Mouse (Mus musculus) CH12.LX (cell line): ENCODE measurements around the gene Prkca. TPM values are rescaled to one million over a fixed set of nuclear protein-coding genes. Genes with fewer than 3 reads are reported as not detected.

Source experiments
- DNase-seq: peaks from one replicate; pipeline ENCODE4 v3.0.0-alpha.2; 2013; ENCODE audit errors: extremely low read depth
- H3K27ac ChIP-seq: 2 replicates; pipeline ENCODE4 v1.5.1; 2012; ENCODE audit warnings: low read depth, mild to moderate bottlenecking, control low read depth, moderate library complexity; ENCODE audit not compliant: insufficient read depth
- H3K27me3 ChIP-seq: replicated peaks from 2 replicates; pipeline ENCODE3; 2012; ENCODE audit warnings: inconsistent platforms
- H3K36me3 ChIP-seq, 2 experiments: replicated peaks in 1 of 2; 2 replicates each; pipeline versions ENCODE3 to v1.6.1; 2012; ENCODE audit warnings: inconsistent platforms in 1 of 2, low read length in 1 of 2, mild to moderate bottlenecking in 1 of 2, mixed read lengths in 1 of 2, moderate library complexity in 1 of 2; ENCODE audit not compliant: control insufficient read depth in 1 of 2, insufficient read depth in 1 of 2
- H3K4me1 ChIP-seq, 2 experiments: 2 replicates each; pipeline ENCODE4 v1.6.1; 2012; ENCODE audit warnings: inconsistent platforms in 1 of 2, moderate library complexity in 1 of 2; ENCODE audit not compliant: insufficient read depth in 2 of 2, control insufficient read depth in 1 of 2
- H3K4me2 ChIP-seq: 2 replicates; pipeline ENCODE4 v1.6.1; 2012; ENCODE audit warnings: low read depth, mild to moderate bottlenecking, control low read depth; ENCODE audit not compliant: poor library complexity, insufficient read depth, severe bottlenecking
- H3K4me3 ChIP-seq, 3 experiments: fragments of 150-350 bp in 1 of 3; sonication (generic) in 1 of 3; replicated peaks in 1 of 3; 2 replicates each; pipeline versions ENCODE3 to v1.5.1; 2011 to 2012; ENCODE audit warnings: low read depth in 2 of 3, low read length in 2 of 3, mild to moderate bottlenecking in 2 of 3, moderate library complexity in 2 of 3, control low read depth in 1 of 3, improper control_type of control experiment in 1 of 3, inconsistent platforms in 1 of 3, mixed read lengths in 1 of 3; ENCODE audit not compliant: poor library complexity in 1 of 3
- H3K79me2 ChIP-seq: replicated peaks from 2 replicates; pipeline ENCODE4 v1.6.1; 2012; ENCODE audit warnings: mild to moderate bottlenecking, moderate library complexity; ENCODE audit not compliant: control insufficient read depth, poor library complexity, insufficient read depth, severe bottlenecking; ENCODE audit errors: extremely low read depth
- H3K9ac ChIP-seq: 2 replicates; pipeline ENCODE4 v1.6.1; 2012; ENCODE audit warnings: low read depth, mild to moderate bottlenecking, control low read depth, moderate library complexity; ENCODE audit not compliant: insufficient read depth
- H3K9me3 ChIP-seq: replicated peaks from 2 replicates; pipeline ENCODE3; 2012; ENCODE audit warnings: low read length, inconsistent platforms, mixed read lengths
- BHLHE40 ChIP-seq: IDR thresholded peaks from 2 replicates; pipeline ENCODE4 v1.6.1; 2011; ENCODE audit warnings: mild to moderate bottlenecking, low read depth, low read length, improper control_type of control experiment
- CHD2 ChIP-seq: IDR thresholded peaks from 2 replicates; pipeline ENCODE4 v1.6.1; 2011; ENCODE audit warnings: low read length, improper control_type of control experiment
- ELF1 ChIP-seq: IDR thresholded peaks from 2 replicates; pipeline ENCODE4 v1.6.1; 2014; ENCODE audit warnings: low read depth, mild to moderate bottlenecking, inconsistent platforms, low read length, improper control_type of control experiment
- ETS1 ChIP-seq: conservative IDR thresholded peaks from 2 replicates; pipeline ENCODE4 v1.6.1; 2012; ENCODE audit warnings: low read depth, mild to moderate bottlenecking, inconsistent platforms, low read length, improper control_type of control experiment, moderate library complexity
- MAFK ChIP-seq: IDR thresholded peaks from 2 replicates; pipeline ENCODE4 v1.6.1; 2011; ENCODE audit warnings: low read length, improper control_type of control experiment; ENCODE audit not compliant: insufficient replicate concordance
- MAX ChIP-seq: IDR thresholded peaks from 2 replicates; pipeline ENCODE4 v1.6.1; 2011; ENCODE audit warnings: low read length, improper control_type of control experiment
- MEF2A ChIP-seq: IDR thresholded peaks from 2 replicates; pipeline ENCODE4 v1.6.1; 2014; ENCODE audit warnings: low read depth, mild to moderate bottlenecking, inconsistent platforms, low read length, improper control_type of control experiment, borderline replicate concordance
- NRF1 ChIP-seq: IDR thresholded peaks from 2 replicates; pipeline ENCODE4 v1.6.1; 2014; ENCODE audit warnings: low read depth, mild to moderate bottlenecking, inconsistent platforms, low read length, improper control_type of control experiment, moderate library complexity
- PAX5 ChIP-seq: IDR thresholded peaks from 2 replicates; pipeline ENCODE4 v1.6.1; 2012; ENCODE audit warnings: low read length, inconsistent platforms, mixed read lengths
- POLR2AphosphoS2 ChIP-seq: IDR thresholded peaks from 2 replicates; pipeline ENCODE4 v1.6.1; 2011; ENCODE audit warnings: low read depth, low read length, improper control_type of control experiment
- SMC3 ChIP-seq: IDR thresholded peaks from 2 replicates; pipeline ENCODE4 v1.6.1; 2011; ENCODE audit warnings: low read depth, low read length, improper control_type of control experiment
- TBP ChIP-seq: conservative IDR thresholded peaks from 2 replicates; pipeline ENCODE4 v1.6.1; 2011; ENCODE audit warnings: low read depth, low read length, improper control_type of control experiment
- TCF12 ChIP-seq: IDR thresholded peaks from 2 replicates; pipeline ENCODE4 v1.6.1; 2014; ENCODE audit warnings: low read depth, mild to moderate bottlenecking, inconsistent platforms, low read length, improper control_type of control experiment
- ZKSCAN1 ChIP-seq: IDR thresholded peaks from 2 replicates; pipeline ENCODE4 v1.6.1; 2012; ENCODE audit warnings: low read depth, inconsistent platforms, low read length, improper control_type of control experiment, borderline replicate concordance
- ZMIZ1 ChIP-seq: IDR thresholded peaks from 2 replicates; pipeline ENCODE4 v1.6.1; 2012; ENCODE audit warnings: low read depth, mild to moderate bottlenecking, inconsistent platforms, low read length, improper control_type of control experiment
- ZNF384 ChIP-seq: IDR thresholded peaks from 2 replicates; pipeline ENCODE4 v1.6.1; 2012; ENCODE audit warnings: low read depth, low read length, improper control_type of control experiment, inconsistent platforms
- dilution Hi-C: fragments of 300-500 bp; cut with MboI; formaldehyde crosslinking; loops from 2 replicates; pipeline ENCODE4 v1.14.3; 2020; ENCODE audit warnings: low sequenced_read_pairs; ENCODE audit not compliant: extremely low pct_unique_long_range_greater_than_20kb, extremely low pct_ligation_motif_present
- in situ Hi-C: fragments of 300-500 bp; cut with MboI; formaldehyde crosslinking; loops from 3 replicates; pipeline ENCODE4 v1.14.3; 2019; ENCODE audit warnings: low sequenced_read_pairs, low pct_ligation_motif_present, low pct_unique_long_range_greater_than_20kb, mixed read lengths
- polyA plus RNA-seq: library from polyadenylated mRNA; unstranded; fragments of >175 nt; gene quantifications from 2 replicates; pipeline ENCODE4 v1.2.1, GENCODE M21; 2012; ENCODE audit warnings: low read depth; ENCODE audit not compliant: insufficient read length
- total RNA-seq, 2 experiments: library from RNA; depleted of rRNA; stranded (reverse); fragments of 300-350 nt in 1 of 2; fragments of >200 nt in 1 of 2; gene quantifications; 2 replicates each; pipeline ENCODE4 v1.2.3; 2012 to 2014

The Prkca gene
- total and polyA plus RNA-seq, 3 experiments, result 40.0 to 107 (median 43.7) TPM

- TF ChIP-seq BHLHE40 (no peak), MEF2A (no peak), MAX (no peak), ZNF384 (no peak), POLR2AphosphoS2 (no peak), ETS1 (no peak), MAFK (no peak), PAX5 (no peak), CHD2 (no peak), SMC3 (no peak), NRF1 (no peak), TCF12 (no peak), ZKSCAN1 (no peak), ELF1 (no peak), TBP (no peak), ZMIZ1 (no peak)
- H3K27ac ChIP-seq, result no peak overlapping the region
- H3K4me1 ChIP-seq, result peaks cover 38 to 84% of the 10 kb centered on the region in 2 experiments
- H3K9me3 ChIP-seq, result peaks cover 6% of the 10 kb centered on the region
- peaks cover 33% of the 10 kb centered on the region for H3K79me2 ChIP-seq
- DNase-seq, result no peak
- no peak overlapping the region for H3K4me2 ChIP-seq
- peaks cover 4 to 43% of the 10 kb centered on the region in 2 experiments for H3K36me3 ChIP-seq
- in situ Hi-C loops (no loop called here), dilution Hi-C loops (no loop called here)
- H3K27me3 ChIP-seq, result no peaks in the 10 kb centered on the region
- H3K9ac ChIP-seq, result no peak overlapping the region; the same call in 1 of the 2 replicates
- no peak overlapping the region for H3K4me3 ChIP-seq
Observed at GRCm38 (mm10) chr11:108258811-108259266, 84.9 kb downstream of the Prkca start.

GRCm38 (mm10) chr11:108257921-108258320 is 85.8 kb downstream of the Prkca start:
- Histone ChIP-seq H3K9ac (no peak overlapping the region), H3K27ac (no peak overlapping the region), H3K79me2 (peaks cover 37% of the 10 kb centered on the region), H3K9me3 (peaks cover 6% of the 10 kb centered on the region), H3K4me1 (peaks cover 37 to 84% of the 10 kb centered on the region in 2 experiments), H3K27me3 (no peaks in the 10 kb centered on the region), H3K36me3 (peaks cover 4 to 45% of the 10 kb centered on the region in 2 experiments), H3K4me2 (no peak overlapping the region), H3K4me3 (no peak overlapping the region)
- TF ChIP-seq POLR2AphosphoS2 (no peak), CHD2 (no peak)
- dilution Hi-C loops, result no loop called here
- no peak for DNase-seq
- in situ Hi-C loops, result no loop called here
